Mouse (Mus musculus) intestine, embryonic 15.5 days (tissue): ENCODE data around the gene Mcfd2. TPM values are rescaled to one million over a fixed set of nuclear protein-coding genes. Genes with fewer than 3 reads are reported as not detected.
A peak's percentile ranks its signal among the peaks of the same experiment; 100 is the strongest.

ENCODE experiments used
- ATAC-seq: fragments of 200-750 bp; cut with Nextera tagmentation; 2 replicates; pipeline ENCODE4 v1.8.0; 2017; ENCODE audit warnings: moderate TSS enrichment, moderate library complexity
- H3K27ac ChIP-seq: fragments of 300-500 bp; sonication (generic); 2 replicates; pipeline ENCODE4 v1.5.1; 2015; ENCODE audit warnings: mild to moderate bottlenecking, inconsistent platforms
- H3K27me3 ChIP-seq: fragments of 300-500 bp; sonication (generic); replicated peaks from 2 replicates; pipeline ENCODE4 v1.6.1; 2015; ENCODE audit warnings: inconsistent platforms
- H3K36me3 ChIP-seq: fragments of 300-500 bp; sonication (generic); 2 replicates; pipeline ENCODE4 v1.6.1; 2015; ENCODE audit warnings: inconsistent platforms
- H3K4me1 ChIP-seq: fragments of 300-500 bp; sonication (generic); replicated peaks from 2 replicates; pipeline ENCODE4 v1.6.1; 2015; ENCODE audit warnings: inconsistent platforms
- H3K4me2 ChIP-seq: fragments of 300-500 bp; sonication (generic); replicated peaks from 2 replicates; pipeline ENCODE4 v1.6.1; 2015; ENCODE audit warnings: mild to moderate bottlenecking, inconsistent platforms
- H3K4me3 ChIP-seq: fragments of 300-500 bp; sonication (generic); replicated peaks from 2 replicates; pipeline ENCODE4 v1.5.1; 2015; ENCODE audit warnings: inconsistent platforms
- H3K9ac ChIP-seq: fragments of 300-500 bp; sonication (generic); 2 replicates; pipeline ENCODE4 v1.6.1; 2015; ENCODE audit warnings: inconsistent platforms
- H3K9me3 ChIP-seq: fragments of 300-500 bp; sonication (generic); 2 replicates; pipeline ENCODE4 v1.6.1; 2016; ENCODE audit warnings: inconsistent platforms
- WGBS: fragments of 180-500 bp; shearing (Covaris S2); methylation state at CpG from one replicate; pipeline ENCODE4 v1.1.7; 2015; 5-methylcytosine and 5-hydroxymethylcytosine counted together
- polyA plus RNA-seq: library from polyadenylated mRNA; unstranded; fragments of >200 nt; fragmentation: Nextera tagmentation; extraction: Ambion mirVana; gene quantifications from 2 replicates; pipeline ENCODE4 v1.2.1, GENCODE M21; 2015

The Mcfd2 gene
- polyA plus RNA-seq = 117 and 139 TPM in 2 replicates

DNA sequence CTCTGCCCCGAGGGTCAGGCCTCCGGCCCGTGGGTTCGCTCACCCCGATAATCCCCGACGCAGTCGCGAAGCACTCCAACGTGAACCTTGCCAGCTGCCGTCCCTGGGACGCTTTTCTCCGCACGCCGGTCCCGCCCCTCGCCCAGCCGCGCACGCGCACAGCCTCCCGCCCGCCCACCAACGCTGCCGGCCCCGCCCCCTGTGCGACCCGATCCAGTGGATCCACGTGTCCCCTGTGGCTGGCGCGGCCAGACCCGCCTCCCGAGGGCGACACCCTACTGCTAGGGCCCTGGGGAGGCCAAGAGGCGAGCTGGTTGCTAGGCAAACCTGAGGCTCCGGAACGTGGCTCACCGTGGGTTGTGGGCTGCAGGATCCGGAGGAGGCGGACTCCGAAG is at the start of gene Mcfd2:
Gene Mcfd2, minus strand, starts transcription at position 144 of the 395 bp plus-strand sequence.
- Histone ChIP-seq H3K4me3 (peak within 1 kb of the TSS; percentile 89), H3K4me2 (peak within 1 kb of the TSS; percentile 61), H3K9me3 (no peaks in the 10 kb centered on the region; the same call in 1 of the 2 replicates), H3K36me3 (peaks cover 13% of the 10 kb centered on the region), H3K27me3 (no peaks in the 10 kb centered on the region), H3K27ac (peak within 1 kb of the TSS; percentile 74), H3K4me1 (peaks cover 16% of the 10 kb centered on the region), H3K9ac (peak within 1 kb of the TSS; percentile 97)
- ATAC-seq = peak; percentile 96
- under 1% methylated on average over 41 of the region's 41 CpGs for WGBS

GRCm38 (mm10) chr17:87315021-87315531 is 49.3 kb upstream of the Mcfd2 start:
- Histone ChIP-seq H3K27ac (no peak overlapping the region), H3K27me3 (no peaks in the 10 kb centered on the region), H3K4me3 (no peak overlapping the region), H3K9ac (no peak overlapping the region), H3K36me3 (no peaks in the 10 kb centered on the region), H3K4me2 (peak overlapping the region; percentile 45), H3K9me3 (no peaks in the 10 kb centered on the region), H3K4me1 (peaks cover 27% of the 10 kb centered on the region)
- peak; percentile 65 for ATAC-seq
- WGBS = 14% methylated on average over 9 of the region's 9 CpGs

- WGBS = 69% methylated on average over 5 of the region's 5 CpGs
- H3K27me3 ChIP-seq = no peaks in the 10 kb centered on the region
- H3K4me3 ChIP-seq = no peak overlapping the region
- no peaks in the 10 kb centered on the region for H3K9me3 ChIP-seq
- no peaks in the 10 kb centered on the region for H3K36me3 ChIP-seq
- H3K9ac ChIP-seq = no peak overlapping the region
- peaks cover 27% of the 10 kb centered on the region for H3K4me1 ChIP-seq
- peak; percentile 31 for ATAC-seq
- no peak overlapping the region for H3K27ac ChIP-seq
- peak overlapping the region; percentile 45; the same call in 1 of the 2 replicates for H3K4me2 ChIP-seq
Measured at GRCm38 (mm10) chr17:87314530-87314946, 48.8 kb upstream of the Mcfd2 start.

DNA sequence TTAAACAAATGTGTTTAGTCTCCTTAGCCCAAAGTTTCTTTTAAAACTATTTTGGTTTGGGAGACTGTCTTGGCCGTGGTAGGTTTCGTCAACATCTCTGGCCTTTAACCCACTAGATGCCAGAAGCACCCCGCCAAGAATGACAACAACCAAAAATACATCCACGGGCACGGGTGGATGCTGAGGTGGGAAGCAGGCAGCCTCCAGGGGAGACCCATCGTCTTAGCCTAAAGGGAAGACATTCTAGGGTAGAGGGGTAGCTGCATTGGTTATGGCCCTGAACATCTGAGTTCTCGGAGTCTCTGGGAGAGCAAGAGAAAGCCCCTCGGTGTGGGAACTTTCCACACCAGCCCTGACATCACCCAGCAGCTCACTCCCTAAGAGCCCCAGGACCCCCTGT is 48.4 kb upstream of the Mcfd2 start:
- no peak overlapping the region for H3K27ac ChIP-seq
- no peaks in the 10 kb centered on the region for H3K27me3 ChIP-seq
- H3K9ac ChIP-seq = no peak overlapping the region

DNA sequence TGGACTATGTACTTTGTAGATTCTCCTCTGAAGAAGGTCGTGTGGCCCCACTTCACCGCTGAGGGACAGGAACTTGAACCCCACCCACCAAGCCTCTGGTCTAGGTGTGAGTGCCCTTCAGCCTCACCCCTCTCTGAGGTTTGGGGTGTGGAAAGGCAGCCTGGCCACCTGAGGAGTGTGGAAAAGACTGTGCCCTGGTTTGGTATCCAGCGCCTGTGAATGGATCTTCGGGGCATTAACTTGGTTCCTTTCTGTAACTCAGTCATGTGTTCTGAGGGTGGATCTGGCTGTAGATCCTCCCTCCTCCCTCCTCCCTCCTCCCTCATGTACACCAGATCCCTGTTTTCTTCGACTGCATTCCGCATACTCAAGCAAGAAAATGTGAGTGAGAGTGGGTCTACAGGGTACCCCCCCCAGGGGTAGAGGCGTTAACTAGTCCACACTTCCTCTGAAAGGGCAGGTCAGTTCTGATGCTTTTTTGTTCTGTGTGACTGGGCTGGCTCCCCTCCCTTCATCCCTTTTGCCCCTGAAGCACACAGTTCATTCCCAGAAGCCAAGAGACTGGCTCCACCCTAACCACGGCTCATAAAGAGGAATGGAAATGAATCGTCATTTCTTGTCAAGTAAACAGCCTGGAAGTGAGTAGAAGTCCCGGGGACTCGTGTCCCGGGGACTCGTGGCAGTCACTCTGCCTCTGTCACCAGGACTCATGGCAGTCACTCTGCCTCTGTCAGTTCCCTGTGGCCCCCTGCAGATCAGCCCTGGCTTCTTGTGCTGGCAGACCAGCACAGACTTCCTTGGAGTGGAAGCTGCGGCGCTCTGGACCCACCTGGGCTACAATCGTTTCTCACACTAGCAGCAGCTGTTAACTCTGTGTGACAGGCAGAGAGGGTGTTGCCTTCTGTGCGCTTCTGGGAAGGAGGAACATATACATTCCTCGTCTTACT is 47.5 kb upstream of the Mcfd2 start:
- peak overlapping the region; percentile 60; the same call in 1 of the 2 replicates for H3K27ac ChIP-seq
- ATAC-seq = peak; percentile 60; the same call in 1 of the 2 replicates
- no peak overlapping the region for H3K9ac ChIP-seq
- H3K36me3 ChIP-seq = no peaks in the 10 kb centered on the region
- H3K4me1 ChIP-seq = peaks cover 27% of the 10 kb centered on the region
- peak overlapping the region; percentile 15 for H3K4me2 ChIP-seq
- no peaks in the 10 kb centered on the region for H3K27me3 ChIP-seq
- WGBS = 36% methylated on average over 18 of the region's 18 CpGs
- H3K9me3 ChIP-seq = no peaks in the 10 kb centered on the region
- no peak overlapping the region for H3K4me3 ChIP-seq

More for the DNA sequence above, 48.4 kb upstream of the Mcfd2 start:
- Histone ChIP-seq H3K4me3 (no peak overlapping the region), H3K4me2 (no peak overlapping the region), H3K4me1 (peaks cover 27% of the 10 kb centered on the region), H3K9me3 (no peaks in the 10 kb centered on the region), H3K36me3 (no peaks in the 10 kb centered on the region)
- 75% methylated on average over 8 of the region's 8 CpGs for whole genome bisulfite sequencing
- ATAC-seq = no peak

DNA sequence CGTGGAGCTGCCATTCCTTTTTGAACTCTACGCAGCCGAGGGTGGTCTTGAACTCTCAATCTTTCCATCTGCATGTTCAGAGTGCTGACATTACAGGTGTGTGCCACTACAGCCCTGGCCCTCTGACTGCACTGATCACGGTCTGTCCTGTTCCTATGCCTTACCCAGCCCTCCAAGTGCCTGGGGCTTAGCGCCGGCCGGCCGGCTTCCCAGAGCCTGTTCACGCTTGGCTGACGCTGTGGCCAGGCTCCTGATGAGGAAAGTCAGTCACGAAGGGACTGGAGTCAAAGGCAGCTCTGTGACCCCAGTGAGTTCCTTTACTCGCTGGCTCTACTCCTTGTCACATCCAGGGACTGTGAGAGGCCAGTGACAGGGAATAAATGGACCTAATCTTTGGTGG is 46.6 kb upstream of the Mcfd2 start:
- ATAC-seq = peak; percentile 6; the same call in 1 of the 2 replicates
- no peaks in the 10 kb centered on the region for H3K36me3 ChIP-seq

DNA sequence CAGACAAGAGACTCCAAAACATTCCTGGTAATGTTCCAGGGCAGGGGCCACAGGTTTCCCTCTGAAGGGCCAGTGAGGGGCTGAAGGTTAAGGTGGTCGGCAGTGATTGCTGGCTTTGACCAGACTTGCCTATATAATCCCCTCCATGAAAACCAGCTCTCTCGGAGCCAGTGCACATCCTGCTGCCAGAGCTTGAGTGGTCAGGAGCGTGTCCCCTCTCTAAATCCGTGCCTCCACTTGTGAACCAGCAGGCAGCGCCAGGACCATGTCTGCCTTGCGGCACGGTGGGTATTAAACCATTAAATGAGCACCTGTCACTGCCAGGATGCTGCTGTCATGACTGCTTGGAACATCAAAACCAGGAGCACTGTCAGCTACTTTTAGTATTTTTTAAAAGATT is 44.8 kb upstream of the Mcfd2 start:
- 87% methylated on average over 7 of the region's 7 CpGs for WGBS
- Histone ChIP-seq H3K27me3 (no peaks in the 10 kb centered on the region), H3K4me3 (no peak overlapping the region), H3K9me3 (no peaks in the 10 kb centered on the region), H3K27ac (no peak overlapping the region), H3K36me3 (no peaks in the 10 kb centered on the region), H3K9ac (no peak overlapping the region), H3K4me2 (no peak overlapping the region), H3K4me1 (peaks cover 27% of the 10 kb centered on the region)
- ATAC-seq = no peak

More for the DNA sequence above, 46.6 kb upstream of the Mcfd2 start:
- no peaks in the 10 kb centered on the region for H3K9me3 ChIP-seq
- H3K4me3 ChIP-seq = no peak overlapping the region
- H3K9ac ChIP-seq = no peak overlapping the region
- H3K4me2 ChIP-seq = no peak overlapping the region
- peak overlapping the region; percentile 60 for H3K27ac ChIP-seq
- H3K4me1 ChIP-seq = peaks cover 27% of the 10 kb centered on the region
- 70% methylated on average over 12 of the region's 12 CpGs for WGBS
- H3K27me3 ChIP-seq = no peaks in the 10 kb centered on the region

GRCm38 (mm10) chr17:87309073-87309788 is 43.5 kb upstream of the Mcfd2 start:
- no peak for ATAC-seq

DNA sequence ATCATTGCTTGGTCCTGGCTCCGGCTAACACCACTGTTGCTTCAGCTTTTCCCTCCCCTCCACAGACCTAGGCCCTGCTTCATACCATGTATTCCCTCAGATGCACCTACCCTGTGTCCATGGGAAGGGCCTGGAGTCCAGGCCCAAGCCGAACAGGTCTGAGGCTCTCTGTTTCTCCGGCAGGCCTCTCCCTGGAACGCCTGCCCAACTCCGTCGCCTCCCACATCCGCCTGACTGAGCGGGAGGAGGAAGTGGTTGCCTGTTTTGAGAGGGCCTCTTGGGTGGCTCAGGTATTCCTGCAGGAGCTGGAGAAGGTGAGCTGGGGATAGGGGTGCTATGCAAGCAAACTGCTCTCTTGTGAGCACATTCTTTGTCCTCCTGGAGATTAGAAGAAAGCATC is 41.0 kb upstream of the Mcfd2 start:
- Histone ChIP-seq H3K9ac (0 out of 2 replicates have a peak overlapping the region, but pooled peaks have one; percentile 0), H3K4me3 (no peak overlapping the region), H3K9me3 (no peaks in the 10 kb centered on the region), H3K27ac (0 out of 2 replicates have a peak overlapping the region, but pooled peaks have one; percentile 18), H3K36me3 (no peaks in the 10 kb centered on the region), H3K27me3 (no peaks in the 10 kb centered on the region), H3K4me1 (peaks cover 9% of the 10 kb centered on the region), H3K4me2 (no peak overlapping the region)
- 63% methylated on average over 8 of the region's 8 CpGs for WGBS
- peak; percentile 53 for ATAC-seq

More at GRCm38 (mm10) chr17:87309073-87309788, 43.5 kb upstream of the Mcfd2 start:
- H3K36me3 ChIP-seq = no peaks in the 10 kb centered on the region
- no peaks in the 10 kb centered on the region for H3K9me3 ChIP-seq
- H3K27me3 ChIP-seq = no peaks in the 10 kb centered on the region
- no peak overlapping the region for H3K4me3 ChIP-seq
- no peak overlapping the region; the same call in 1 of the 2 replicates for H3K9ac ChIP-seq
- peaks cover 19% of the 10 kb centered on the region for H3K4me1 ChIP-seq
- H3K4me2 ChIP-seq = no peak overlapping the region
- 71% methylated on average over 12 of the region's 12 CpGs for WGBS
- no peak overlapping the region for H3K27ac ChIP-seq

DNA sequence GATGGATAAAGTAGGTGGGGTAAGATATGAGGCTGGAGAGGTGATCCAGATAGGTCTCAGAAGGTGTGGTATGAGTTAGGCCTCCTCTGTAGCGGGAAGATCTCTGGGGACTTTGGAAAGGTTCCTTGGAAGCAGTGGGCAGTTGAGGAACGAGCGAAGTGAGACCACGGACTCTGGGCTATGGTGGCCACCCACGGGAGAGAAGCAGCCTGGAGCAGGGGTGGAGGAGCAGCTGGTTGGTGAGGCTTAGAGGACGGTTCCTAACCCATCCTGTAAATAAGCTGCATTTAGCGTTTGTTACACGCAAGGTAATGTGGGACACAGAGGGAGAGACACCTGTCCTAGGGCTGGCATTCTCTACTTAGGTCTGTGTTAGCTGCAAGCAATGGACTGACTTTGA is 39.3 kb upstream of the Mcfd2 start:
- H3K36me3 ChIP-seq = no peaks in the 10 kb centered on the region
- H3K4me3 ChIP-seq = no peak overlapping the region
- H3K27ac ChIP-seq = no peak overlapping the region
- no peak overlapping the region for H3K9ac ChIP-seq
- H3K27me3 ChIP-seq = no peaks in the 10 kb centered on the region
- ATAC-seq = no peak
- peaks cover 9% of the 10 kb centered on the region for H3K4me1 ChIP-seq
- 93% methylated on average over 8 of the region's 8 CpGs for WGBS
- no peak overlapping the region for H3K4me2 ChIP-seq
- no peaks in the 10 kb centered on the region for H3K9me3 ChIP-seq

- no peak overlapping the region for H3K4me2 ChIP-seq
- no peak for ATAC-seq
- no peak overlapping the region for H3K4me3 ChIP-seq
- no peak overlapping the region for H3K27ac ChIP-seq
- H3K9me3 ChIP-seq = no peaks in the 10 kb centered on the region
- no peak overlapping the region; the same call in 1 of the 2 replicates for H3K9ac ChIP-seq
- 81% methylated on average over 11 of the region's 11 CpGs for WGBS
- H3K27me3 ChIP-seq = no peaks in the 10 kb centered on the region
- no peaks in the 10 kb centered on the region for H3K36me3 ChIP-seq
- H3K4me1 ChIP-seq = peaks cover 9% of the 10 kb centered on the region
Measured at GRCm38 (mm10) chr17:87304151-87304894, 38.6 kb upstream of the Mcfd2 start.
